Mouse (Mus musculus) thymus, postnatal 0 days (tissue): Measurements from ENCODE around the gene Akap11. TPM values are rescaled to one million over a fixed set of nuclear protein-coding genes. Genes with fewer than 3 reads are reported as not detected.

Experiments
- DNase-seq: peaks from one replicate; pipeline ENCODE4 v3.0.0-alpha.2; 2015; ENCODE audit warnings: low spot score
- polyA plus RNA-seq: library from polyadenylated mRNA; unstranded; fragments of >200 nt; fragmentation: Nextera tagmentation; extraction: Ambion mirVana; gene quantifications from 2 replicates; pipeline ENCODE4 v1.2.1, GENCODE M21; 2015

The Akap11 gene
- polyA plus RNA-seq, 1 experiment from 2014 or later, result 14.5 TPM

- no peak for DNase-seq
These were observed 87.7 kb downstream of the Akap11 start for GRCm38 (mm10) chr14:78448807-78449406.

- DNase-seq, result no peak
These were observed 88.6 kb downstream of the Akap11 start for GRCm38 (mm10) chr14:78448017-78448416.

GRCm38 (mm10) chr14:78447542-78447941, 89.1 kb downstream of the Akap11 start:
- no peak for DNase-seq

Other genes with a start within 250 kb of the Akap11 start
- gene Tnfsf11, start 228.8 kb downstream of the Akap11 start, polyA plus RNA-seq, result 7.0 and 8.0 TPM in 2 replicates
- 1.4 and 2.2 TPM in 2 replicates for gene Dgkh, start 196.0 kb upstream of the Akap11 start, polyA plus RNA-seq